Mouse (Mus musculus): ENCODE results near the gene Creg2. TPM values are rescaled to one million over a fixed set of nuclear protein-coding genes. Genes with fewer than 3 reads are reported as not detected.

The Creg2 gene
- polyA plus RNA-seq, 1 experiment from 2014 or later: 0.05 TPM

GRCm38 (mm10) chr1:39645905-39646759 lies 5.1 kb downstream of the Creg2 start:
- Histone ChIP-seq H3K27ac (ENCODE audit: low read length) (no peak overlapping the region), H3K4me3 (ENCODE audit: low read length) (no peak overlapping the region), H3K36me3 (ENCODE audit: control insufficient read depth, insufficient read depth) (no peaks in the 10 kb centered on the region), H3K27me3 (ENCODE audit: control insufficient read depth, insufficient read depth, low read length) (peaks cover 27% of the 10 kb centered on the region), H3K9ac (ENCODE audit: low read length) (no peak overlapping the region), H3K4me1 (ENCODE audit: control insufficient read depth, insufficient read depth, low read length) (peaks cover 4% of the 10 kb centered on the region), H3K4me2 (ENCODE audit: low read depth, low read length) (no peak overlapping the region), H3K9me3 (replicated peaks; ENCODE audit: control insufficient read depth, low read length) (no peaks in the 10 kb centered on the region)
- WGBS: 53% methylated on average over 8 of the region's 8 CpGs
- no peak for ATAC-seq (replicated peaks; ENCODE audit: extremely low read depth, insufficient read depth, low FRiP score)

GRCm38 (mm10) chr1:39644333-39644732 lies 6.9 kb downstream of the Creg2 start:
- Histone ChIP-seq H3K4me3 (ENCODE audit: low read length) (no peak overlapping the region), H3K9me3 (replicated peaks; ENCODE audit: control insufficient read depth, low read length) (no peaks in the 10 kb centered on the region), H3K27me3 (ENCODE audit: control insufficient read depth, insufficient read depth, low read length) (peaks cover 11% of the 10 kb centered on the region), H3K4me2 (ENCODE audit: low read depth, low read length) (no peak overlapping the region), H3K4me1 (ENCODE audit: control insufficient read depth, insufficient read depth, low read length) (no peaks in the 10 kb centered on the region), H3K9ac (ENCODE audit: low read length) (no peak overlapping the region), H3K27ac (ENCODE audit: low read length) (no peak overlapping the region), H3K36me3 (ENCODE audit: control insufficient read depth, insufficient read depth) (no peaks in the 10 kb centered on the region)
- 45% methylated on average over 1 of the region's 1 CpGs for WGBS
- ATAC-seq (replicated peaks; ENCODE audit: extremely low read depth, insufficient read depth, low FRiP score): no peak

DNA sequence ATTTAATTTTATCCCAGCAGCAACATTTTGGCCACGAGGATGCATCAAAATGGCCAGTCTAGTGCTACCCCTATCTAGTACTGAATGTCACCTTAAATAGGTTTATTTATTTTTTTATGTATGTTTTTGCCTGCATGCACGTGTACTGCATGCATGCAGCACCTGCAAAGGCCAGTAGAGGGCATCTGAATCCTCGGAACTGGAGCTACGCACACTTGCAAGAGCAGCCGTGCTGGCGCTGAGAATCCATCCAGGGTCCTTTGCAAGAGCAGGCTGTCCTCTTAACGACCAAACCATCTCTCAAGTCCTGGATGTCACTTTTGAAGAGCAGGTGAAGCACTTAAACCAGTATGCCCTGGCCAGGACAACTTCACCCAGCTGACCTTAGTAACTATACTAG lies 9.6 kb downstream of the Creg2 start:
- WGBS: 86% methylated on average over 7 of the region's 7 CpGs
- no peak overlapping the region for H3K27ac ChIP-seq (ENCODE audit: low read length)
- no peaks in the 10 kb centered on the region for H3K9me3 ChIP-seq (replicated peaks; ENCODE audit: control insufficient read depth, low read length)
- ATAC-seq (replicated peaks; ENCODE audit: extremely low read depth, insufficient read depth, low FRiP score): no peak
- H3K4me2 ChIP-seq (ENCODE audit: low read depth, low read length): no peak overlapping the region
- H3K4me3 ChIP-seq (ENCODE audit: low read length): no peak overlapping the region
- H3K36me3 ChIP-seq (ENCODE audit: control insufficient read depth, insufficient read depth): no peaks in the 10 kb centered on the region
- no peaks in the 10 kb centered on the region for H3K27me3 ChIP-seq (ENCODE audit: control insufficient read depth, insufficient read depth, low read length)
- no peak overlapping the region for H3K9ac ChIP-seq (ENCODE audit: low read length)
- H3K4me1 ChIP-seq (ENCODE audit: control insufficient read depth, insufficient read depth, low read length): no peaks in the 10 kb centered on the region; the same call in 1 of the 2 replicates

DNA sequence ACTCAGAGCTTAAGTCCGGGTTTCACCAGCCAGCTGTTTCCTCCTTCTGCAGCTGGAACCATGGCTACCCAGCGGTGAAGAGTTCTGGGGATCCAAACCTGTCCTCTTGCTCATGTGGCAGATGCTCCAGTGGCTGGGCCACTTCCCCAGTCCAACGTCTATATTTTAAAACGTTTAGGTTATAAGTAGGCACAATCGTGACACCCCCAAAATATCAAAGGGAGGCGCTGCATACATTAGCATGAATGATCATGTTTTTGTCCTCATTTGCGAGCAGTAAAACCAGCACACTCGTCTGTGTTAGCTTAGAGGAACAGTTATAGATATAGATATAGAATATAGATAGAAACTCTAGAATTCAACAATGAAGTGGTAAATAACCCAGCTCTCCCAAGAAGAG lies 14.1 kb downstream of the Creg2 start:
- Histone ChIP-seq H3K36me3 (ENCODE audit: control insufficient read depth, insufficient read depth) (no peaks in the 10 kb centered on the region), H3K4me1 (ENCODE audit: control insufficient read depth, insufficient read depth, low read length) (no peaks in the 10 kb centered on the region; the same call in 1 of the 2 replicates), H3K27me3 (ENCODE audit: control insufficient read depth, insufficient read depth, low read length) (no peaks in the 10 kb centered on the region), H3K4me3 (ENCODE audit: low read length) (no peak overlapping the region), H3K9ac (ENCODE audit: low read length) (no peak overlapping the region), H3K9me3 (replicated peaks; ENCODE audit: control insufficient read depth, low read length) (no peaks in the 10 kb centered on the region), H3K27ac (ENCODE audit: low read length) (no peak overlapping the region), H3K4me2 (ENCODE audit: low read depth, low read length) (no peak overlapping the region)
- no peak for ATAC-seq (replicated peaks; ENCODE audit: extremely low read depth, insufficient read depth, low FRiP score)
- WGBS: 59% methylated on average over 8 of the region's 8 CpGs

GRCm38 (mm10) chr1:39636660-39637059 lies 14.6 kb downstream of the Creg2 start:
- H3K4me3 ChIP-seq (ENCODE audit: low read length): no peak overlapping the region
- H3K9ac ChIP-seq (ENCODE audit: low read length): no peak overlapping the region
- H3K27ac ChIP-seq (ENCODE audit: low read length): no peak overlapping the region

GRCm38 (mm10) chr1:39636196-39636595 lies 15.1 kb downstream of the Creg2 start:
- no peaks in the 10 kb centered on the region for H3K9me3 ChIP-seq (replicated peaks; ENCODE audit: control insufficient read depth, low read length)
- no peak for ATAC-seq (replicated peaks; ENCODE audit: extremely low read depth, insufficient read depth, low FRiP score)
- H3K9ac ChIP-seq (ENCODE audit: low read length): no peak overlapping the region
- H3K4me1 ChIP-seq (ENCODE audit: control insufficient read depth, insufficient read depth, low read length): no peaks in the 10 kb centered on the region; the same call in 1 of the 2 replicates
- H3K36me3 ChIP-seq (ENCODE audit: control insufficient read depth, insufficient read depth): no peaks in the 10 kb centered on the region
- H3K27ac ChIP-seq (ENCODE audit: low read length): no peak overlapping the region
- 35% methylated on average over 5 of the region's 5 CpGs for whole genome bisulfite sequencing
- no peak overlapping the region for H3K4me2 ChIP-seq (ENCODE audit: low read depth, low read length)
- no peaks in the 10 kb centered on the region for H3K27me3 ChIP-seq (ENCODE audit: control insufficient read depth, insufficient read depth, low read length)
- no peak overlapping the region for H3K4me3 ChIP-seq (ENCODE audit: low read length)

More at GRCm38 (mm10) chr1:39636660-39637059, 14.6 kb downstream of the Creg2 start:
- H3K4me2 ChIP-seq (ENCODE audit: low read depth, low read length): no peak overlapping the region
- no peaks in the 10 kb centered on the region for H3K27me3 ChIP-seq (ENCODE audit: control insufficient read depth, insufficient read depth, low read length)
- no peak for ATAC-seq (replicated peaks; ENCODE audit: extremely low read depth, insufficient read depth, low FRiP score)
- WGBS: 6% methylated on average over 5 of the region's 5 CpGs
- H3K9me3 ChIP-seq (replicated peaks; ENCODE audit: control insufficient read depth, low read length): no peaks in the 10 kb centered on the region
- H3K36me3 ChIP-seq (ENCODE audit: control insufficient read depth, insufficient read depth): no peaks in the 10 kb centered on the region
- H3K4me1 ChIP-seq (ENCODE audit: control insufficient read depth, insufficient read depth, low read length): no peaks in the 10 kb centered on the region; the same call in 1 of the 2 replicates

- no peaks in the 10 kb centered on the region for H3K9me3 ChIP-seq (replicated peaks; ENCODE audit: control insufficient read depth, low read length)
- H3K4me3 ChIP-seq (ENCODE audit: low read length): no peak overlapping the region
- H3K4me1 ChIP-seq (ENCODE audit: control insufficient read depth, insufficient read depth, low read length): no peaks in the 10 kb centered on the region
- H3K9ac ChIP-seq (ENCODE audit: low read length): no peak overlapping the region
- ATAC-seq (replicated peaks; ENCODE audit: extremely low read depth, insufficient read depth, low FRiP score): no peak
- WGBS: 73% methylated on average over 9 of the region's 9 CpGs
- H3K4me2 ChIP-seq (ENCODE audit: low read depth, low read length): no peak overlapping the region
- H3K27me3 ChIP-seq (ENCODE audit: control insufficient read depth, insufficient read depth, low read length): no peaks in the 10 kb centered on the region
- no peaks in the 10 kb centered on the region for H3K36me3 ChIP-seq (ENCODE audit: control insufficient read depth, insufficient read depth)
- no peak overlapping the region for H3K27ac ChIP-seq (ENCODE audit: low read length)
These were observed 22.7 kb downstream of the Creg2 start for GRCm38 (mm10) chr1:39628606-39629005.

GRCm38 (mm10) chr1:39625491-39625890 lies 25.8 kb downstream of the Creg2 start:
- no peak overlapping the region for H3K27ac ChIP-seq (ENCODE audit: low read length)
- WGBS: 59% methylated on average over 3 of the region's 3 CpGs
- no peaks in the 10 kb centered on the region for H3K27me3 ChIP-seq (ENCODE audit: control insufficient read depth, insufficient read depth, low read length)
- no peak overlapping the region for H3K4me3 ChIP-seq (ENCODE audit: low read length)
- no peak overlapping the region for H3K4me2 ChIP-seq (ENCODE audit: low read depth, low read length)
- ATAC-seq (replicated peaks; ENCODE audit: extremely low read depth, insufficient read depth, low FRiP score): no peak
- no peak overlapping the region for H3K9ac ChIP-seq (ENCODE audit: low read length)
- no peaks in the 10 kb centered on the region for H3K4me1 ChIP-seq (ENCODE audit: control insufficient read depth, insufficient read depth, low read length)
- no peaks in the 10 kb centered on the region for H3K9me3 ChIP-seq (replicated peaks; ENCODE audit: control insufficient read depth, low read length)
- no peaks in the 10 kb centered on the region for H3K36me3 ChIP-seq (ENCODE audit: control insufficient read depth, insufficient read depth)

DNA sequence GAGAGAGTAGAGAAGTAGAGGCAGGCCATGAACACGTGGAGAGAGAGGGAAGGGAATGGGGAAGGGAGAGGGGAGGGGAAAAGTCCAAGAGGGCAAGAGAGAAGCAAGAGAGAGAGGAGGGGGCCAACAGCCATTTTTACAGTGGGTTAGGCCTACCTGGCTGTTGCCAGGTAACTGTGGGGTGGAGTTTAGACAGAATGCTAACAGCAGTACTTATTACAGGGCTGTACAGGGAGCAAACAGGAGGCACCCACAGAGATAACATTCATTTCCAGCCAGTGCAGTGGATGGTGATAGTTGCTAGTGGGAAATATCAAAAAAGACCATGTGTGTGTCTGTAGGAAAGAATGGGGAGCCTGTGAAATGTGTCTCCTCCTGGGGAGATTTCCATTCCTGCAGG lies 27.5 kb downstream of the Creg2 start:
- WGBS: 56% methylated on average over 1 of the region's 1 CpGs
- Histone ChIP-seq H3K4me1 (ENCODE audit: control insufficient read depth, insufficient read depth, low read length) (no peaks in the 10 kb centered on the region), H3K9ac (ENCODE audit: low read length) (no peak overlapping the region), H3K27me3 (ENCODE audit: control insufficient read depth, insufficient read depth, low read length) (no peaks in the 10 kb centered on the region), H3K9me3 (replicated peaks; ENCODE audit: control insufficient read depth, low read length) (no peaks in the 10 kb centered on the region), H3K27ac (ENCODE audit: low read length) (no peak overlapping the region), H3K4me2 (ENCODE audit: low read depth, low read length) (no peak overlapping the region), H3K4me3 (ENCODE audit: low read length) (no peak overlapping the region), H3K36me3 (ENCODE audit: control insufficient read depth, insufficient read depth) (no peaks in the 10 kb centered on the region)
- ATAC-seq (replicated peaks; ENCODE audit: extremely low read depth, insufficient read depth, low FRiP score): no peak
